Mouse (Mus musculus): ENCODE measurements around the gene Dclk2. TPM values are rescaled to one million over a fixed set of nuclear protein-coding genes. Genes with fewer than 3 reads are reported as not detected.

The Dclk2 gene
- polyA plus RNA-seq, 1 experiment from 2014 or later: 5.1 TPM

GRCm38 (mm10) chr3:86887512-86887911 is 33.1 kb downstream of the Dclk2 start:
- no peak overlapping the region for H3K9ac ChIP-seq

DNA sequence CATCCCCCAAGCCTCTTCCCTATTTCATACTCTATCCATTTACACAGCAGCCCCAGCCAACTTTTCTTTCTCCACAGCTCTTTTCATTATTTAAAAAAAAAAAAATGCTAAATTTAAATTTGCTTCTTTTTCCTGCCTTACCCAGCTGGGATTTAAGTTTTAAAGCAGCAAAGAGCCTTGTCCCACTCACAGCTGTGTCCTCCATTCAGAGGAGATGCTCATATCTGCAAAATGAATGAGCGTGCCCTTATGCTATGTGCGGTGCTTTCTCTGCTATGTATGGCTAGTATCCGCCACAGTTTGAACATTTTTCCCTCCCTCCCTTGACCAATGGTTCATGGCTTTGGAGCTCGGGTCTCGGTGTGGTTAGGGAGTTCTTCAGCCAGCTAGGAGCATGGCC is 35.5 kb downstream of the Dclk2 start:
- Histone ChIP-seq H3K9ac (no peak overlapping the region), H3K27me3 (replicated peaks) (no peaks in the 10 kb centered on the region), H3K27ac (ENCODE audit: poor library complexity, severe bottlenecking) (no peak overlapping the region), H3K36me3 (no peaks in the 10 kb centered on the region), H3K4me2 (no peak overlapping the region), H3K4me1 (replicated peaks) (no peaks in the 10 kb centered on the region), H3K4me3 (no peak overlapping the region), H3K9me3 (replicated peaks) (no peaks in the 10 kb centered on the region)
- no peak for ATAC-seq (ENCODE audit: insufficient number of reproducible peaks, low FRiP score)
- 88% methylated on average over 5 of the region's 5 CpGs for WGBS

More at GRCm38 (mm10) chr3:86887512-86887911, 33.1 kb downstream of the Dclk2 start:
- no peaks in the 10 kb centered on the region for H3K4me1 ChIP-seq (replicated peaks)
- H3K9me3 ChIP-seq (replicated peaks): no peaks in the 10 kb centered on the region
- ATAC-seq (ENCODE audit: insufficient number of reproducible peaks, low FRiP score): no peak
- H3K4me2 ChIP-seq: no peak overlapping the region
- H3K27ac ChIP-seq (ENCODE audit: poor library complexity, severe bottlenecking): no peak overlapping the region
- no peaks in the 10 kb centered on the region for H3K27me3 ChIP-seq (replicated peaks)
- H3K4me3 ChIP-seq: no peak overlapping the region
- H3K36me3 ChIP-seq: no peaks in the 10 kb centered on the region

DNA sequence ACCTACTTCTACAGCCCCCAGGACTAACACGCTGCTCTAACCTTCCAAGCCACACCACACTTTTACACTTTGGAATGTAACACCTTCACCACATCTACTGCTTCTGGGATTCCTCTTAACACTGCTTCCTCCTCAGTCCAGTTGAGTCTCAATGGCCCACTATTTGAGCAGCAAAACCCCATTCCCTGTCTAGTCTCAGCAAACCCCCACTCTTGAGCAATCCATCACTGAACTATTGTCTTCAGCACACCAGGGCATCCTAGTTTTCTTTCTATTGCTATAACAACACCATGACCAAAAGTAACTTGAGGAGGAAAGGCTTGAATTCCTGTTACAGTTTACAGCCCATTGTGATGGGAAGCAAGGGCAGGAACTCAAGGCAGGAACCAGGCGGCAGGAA is 36.2 kb downstream of the Dclk2 start:
- Histone ChIP-seq H3K4me2 (no peak overlapping the region), H3K4me1 (replicated peaks) (no peaks in the 10 kb centered on the region), H3K9ac (no peak overlapping the region), H3K36me3 (no peaks in the 10 kb centered on the region), H3K27ac (ENCODE audit: poor library complexity, severe bottlenecking) (no peak overlapping the region), H3K9me3 (replicated peaks) (no peaks in the 10 kb centered on the region), H3K27me3 (replicated peaks) (no peaks in the 10 kb centered on the region), H3K4me3 (no peak overlapping the region)
- 88% methylated on average over 2 of the region's 2 CpGs for WGBS
- no peak for ATAC-seq (ENCODE audit: insufficient number of reproducible peaks, low FRiP score)

GRCm38 (mm10) chr3:86883985-86884384 is 36.7 kb downstream of the Dclk2 start:
- Histone ChIP-seq H3K36me3 (no peaks in the 10 kb centered on the region), H3K27ac (ENCODE audit: poor library complexity, severe bottlenecking) (no peak overlapping the region), H3K4me1 (replicated peaks) (no peaks in the 10 kb centered on the region), H3K9ac (no peak overlapping the region), H3K9me3 (replicated peaks) (no peaks in the 10 kb centered on the region), H3K27me3 (replicated peaks) (no peaks in the 10 kb centered on the region), H3K4me2 (no peak overlapping the region), H3K4me3 (no peak overlapping the region)
- ATAC-seq (ENCODE audit: insufficient number of reproducible peaks, low FRiP score): no peak
- 86% methylated on average over 6 of the region's 6 CpGs for WGBS

- Histone ChIP-seq H3K4me2 (no peak overlapping the region), H3K36me3 (no peaks in the 10 kb centered on the region), H3K4me3 (no peak overlapping the region), H3K4me1 (replicated peaks) (no peaks in the 10 kb centered on the region), H3K9ac (no peak overlapping the region), H3K27me3 (replicated peaks) (no peaks in the 10 kb centered on the region), H3K9me3 (replicated peaks) (no peaks in the 10 kb centered on the region), H3K27ac (ENCODE audit: poor library complexity, severe bottlenecking) (no peak overlapping the region)
- WGBS: 88% methylated on average over 5 of the region's 5 CpGs
- no peak for ATAC-seq (ENCODE audit: insufficient number of reproducible peaks, low FRiP score)
These were observed 44.7 kb downstream of the Dclk2 start for GRCm38 (mm10) chr3:86875912-86876311.

DNA sequence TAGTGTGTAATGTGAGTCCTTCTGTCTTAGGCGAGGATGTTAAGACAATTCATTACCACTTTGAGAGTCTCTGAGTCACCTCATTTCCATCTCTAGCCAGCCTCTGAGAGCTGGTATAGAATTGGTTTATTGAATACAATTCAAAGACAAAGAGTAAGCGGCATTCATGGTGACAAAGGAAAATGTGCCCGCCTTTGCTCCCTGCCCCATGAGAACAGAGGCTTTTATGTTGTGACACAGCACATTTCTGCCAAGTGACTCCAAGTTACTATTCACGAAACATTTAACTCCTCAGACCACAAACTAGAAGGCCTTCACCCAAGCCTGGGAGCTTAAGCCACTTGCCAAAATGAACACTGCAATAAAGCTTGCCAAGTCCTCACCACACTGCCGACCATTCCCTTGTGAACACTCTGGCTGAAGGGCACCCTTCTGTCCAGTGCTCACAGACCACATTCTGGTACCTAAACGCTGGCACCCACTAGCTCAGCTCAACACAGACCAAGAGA is 47.5 kb downstream of the Dclk2 start:
- 84% methylated on average over 6 of the region's 6 CpGs for WGBS
- no peaks in the 10 kb centered on the region for H3K27me3 ChIP-seq (replicated peaks)
- H3K9ac ChIP-seq: no peak overlapping the region
- H3K9me3 ChIP-seq (replicated peaks): no peaks in the 10 kb centered on the region
- no peaks in the 10 kb centered on the region for H3K36me3 ChIP-seq
- H3K4me2 ChIP-seq: no peak overlapping the region
- H3K4me3 ChIP-seq: no peak overlapping the region
- no peak overlapping the region for H3K27ac ChIP-seq (ENCODE audit: poor library complexity, severe bottlenecking)
- ATAC-seq (ENCODE audit: insufficient number of reproducible peaks, low FRiP score): no peak
- peaks cover 13% of the 10 kb centered on the region for H3K4me1 ChIP-seq (replicated peaks)

DNA sequence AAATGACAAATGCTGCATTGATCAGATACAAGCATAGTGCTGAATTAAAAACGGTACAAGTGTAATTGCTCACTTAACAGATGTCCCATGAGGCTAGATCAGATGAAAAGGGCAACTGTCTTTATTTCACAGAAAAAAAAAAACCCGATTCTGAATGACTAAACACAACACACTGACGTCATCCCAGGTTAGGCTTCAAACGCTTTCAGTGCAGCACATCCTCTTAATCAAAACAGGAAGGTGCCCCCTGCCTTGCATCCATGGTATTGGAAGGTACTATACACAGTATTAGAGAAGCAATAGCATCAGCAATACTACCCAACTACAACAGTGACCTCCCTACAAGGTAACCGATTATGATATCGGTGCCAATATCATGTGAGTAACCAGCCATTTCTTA is 49.7 kb downstream of the Dclk2 start:
- Histone ChIP-seq H3K27me3 (replicated peaks) (no peaks in the 10 kb centered on the region), H3K4me2 (no peak overlapping the region), H3K4me3 (no peak overlapping the region), H3K36me3 (no peaks in the 10 kb centered on the region), H3K27ac (ENCODE audit: poor library complexity, severe bottlenecking) (no peak overlapping the region), H3K9me3 (replicated peaks) (no peaks in the 10 kb centered on the region), H3K4me1 (replicated peaks) (peaks cover 13% of the 10 kb centered on the region), H3K9ac (no peak overlapping the region)
- WGBS: 81% methylated on average over 6 of the region's 6 CpGs
- ATAC-seq (ENCODE audit: insufficient number of reproducible peaks, low FRiP score): no peak

- Histone ChIP-seq H3K4me3 (no peak overlapping the region), H3K4me1 (replicated peaks) (peaks cover 13% of the 10 kb centered on the region), H3K4me2 (no peak overlapping the region), H3K9ac (no peak overlapping the region), H3K9me3 (replicated peaks) (no peaks in the 10 kb centered on the region), H3K27ac (ENCODE audit: poor library complexity, severe bottlenecking) (no peak overlapping the region), H3K27me3 (replicated peaks) (no peaks in the 10 kb centered on the region), H3K36me3 (no peaks in the 10 kb centered on the region)
- no peak for ATAC-seq (ENCODE audit: insufficient number of reproducible peaks, low FRiP score)
- 34% methylated on average over 3 of the region's 3 CpGs for WGBS
These were observed 50.2 kb downstream of the Dclk2 start for GRCm38 (mm10) chr3:86870411-86870810.

- no peak for ATAC-seq (ENCODE audit: insufficient number of reproducible peaks, low FRiP score)
- Histone ChIP-seq H3K36me3 (no peaks in the 10 kb centered on the region), H3K27ac (ENCODE audit: poor library complexity, severe bottlenecking) (no peak overlapping the region), H3K4me3 (no peak overlapping the region), H3K9ac (no peak overlapping the region), H3K4me2 (no peak overlapping the region), H3K9me3 (replicated peaks) (no peaks in the 10 kb centered on the region), H3K27me3 (replicated peaks) (no peaks in the 10 kb centered on the region), H3K4me1 (replicated peaks) (peaks cover 13% of the 10 kb centered on the region)
- 37% methylated on average over 3 of the region's 3 CpGs for WGBS
These were observed 51.9 kb downstream of the Dclk2 start for GRCm38 (mm10) chr3:86868721-86869120.

DNA sequence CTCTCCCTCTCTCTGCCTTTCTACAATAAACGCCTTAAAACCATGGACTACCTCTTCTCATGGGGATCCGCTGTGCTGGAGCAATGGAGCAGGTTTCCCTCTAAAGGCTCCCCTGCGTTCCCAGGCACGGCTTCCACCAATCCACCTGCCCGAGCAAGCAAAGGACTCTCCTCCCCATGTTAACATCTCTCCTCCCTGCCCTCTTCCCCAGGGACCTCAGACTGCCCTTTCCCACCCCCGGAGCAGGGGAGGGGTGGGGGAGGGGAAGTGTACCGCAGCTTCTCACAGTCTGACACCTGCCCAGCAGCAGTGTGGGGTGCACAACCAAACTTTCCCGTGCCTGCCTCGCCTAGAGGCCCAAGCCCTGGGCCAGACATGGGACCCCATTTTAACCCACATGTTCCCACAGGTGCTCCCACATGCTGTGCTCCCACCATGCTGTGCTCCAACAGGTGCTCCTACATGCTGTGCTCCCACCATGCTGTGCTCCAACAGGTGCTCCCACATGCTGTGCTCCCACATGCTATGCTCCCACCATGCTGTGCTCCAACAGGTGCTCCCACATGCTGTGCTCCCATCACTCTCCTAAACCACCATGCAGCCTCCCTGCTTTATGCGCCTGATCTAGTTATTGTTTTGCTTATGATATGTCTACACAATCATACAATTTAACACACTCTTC is 57.2 kb downstream of the Dclk2 start:
- no peak for ATAC-seq (ENCODE audit: insufficient number of reproducible peaks, low FRiP score)
- Histone ChIP-seq H3K9ac (no peak overlapping the region), H3K27me3 (replicated peaks) (no peaks in the 10 kb centered on the region), H3K4me3 (no peak overlapping the region), H3K4me1 (replicated peaks) (peaks cover 11% of the 10 kb centered on the region), H3K4me2 (no peak overlapping the region), H3K27ac (ENCODE audit: poor library complexity, severe bottlenecking) (no peak overlapping the region), H3K9me3 (replicated peaks) (no peaks in the 10 kb centered on the region), H3K36me3 (no peaks in the 10 kb centered on the region)
- 29% methylated on average over 10 of the region's 10 CpGs for WGBS

- ATAC-seq (ENCODE audit: insufficient number of reproducible peaks, low FRiP score): no peak
- no peak overlapping the region for H3K4me3 ChIP-seq
- H3K9me3 ChIP-seq (replicated peaks): no peaks in the 10 kb centered on the region
- H3K27me3 ChIP-seq (replicated peaks): no peaks in the 10 kb centered on the region
- 12% methylated on average over 3 of the region's 3 CpGs for WGBS
- H3K4me1 ChIP-seq (replicated peaks): peaks cover 9% of the 10 kb centered on the region
- H3K27ac ChIP-seq (ENCODE audit: poor library complexity, severe bottlenecking): no peak overlapping the region
- H3K36me3 ChIP-seq: no peaks in the 10 kb centered on the region
- no peak overlapping the region for H3K4me2 ChIP-seq
- no peak overlapping the region for H3K9ac ChIP-seq
These were observed 57.7 kb downstream of the Dclk2 start for GRCm38 (mm10) chr3:86862939-86863311.

Measured in heart, embryonic 12.5 days (tissue).